Mouse (Mus musculus) CH12.LX (cell line): ENCODE data around the gene Sned1.

Source experiments
- EP300 ChIP-seq: IDR thresholded peaks from 2 replicates; pipeline ENCODE4 v1.6.1; 2011; ENCODE audit warnings: low read length, improper control_type of control experiment
- KAT2A ChIP-seq: IDR thresholded peaks from 2 replicates; pipeline ENCODE4 v1.6.1; 2012; ENCODE audit warnings: low read length, improper control_type of control experiment, inconsistent platforms; ENCODE audit not compliant: insufficient replicate concordance
- POLR2A ChIP-seq: IDR thresholded peaks from 2 replicates; pipeline ENCODE4 v1.6.1; 2011; ENCODE audit warnings: low read depth, mild to moderate bottlenecking, improper control_type of control experiment, low read length

GRCm38 (mm10) chr1:93326446-93326845 is 90.8 kb downstream of the Sned1 start:
- TF ChIP-seq EP300 (no peak), POLR2A (no peak), KAT2A (no peak)
